Mouse (Mus musculus) testis, adult 2 months (tissue): ENCODE results near the gene Pgghg. TPM values are rescaled to one million over a fixed set of nuclear protein-coding genes. Genes with fewer than 3 reads are reported as not detected.

Source experiments
- H3K27ac ChIP-seq: fragments of 200-500 bp; 2 replicates; pipeline ENCODE4 v1.5.1; 2012; ENCODE audit warnings: low read depth, low read length; ENCODE audit not compliant: control insufficient read depth, insufficient read depth
- H3K27me3 ChIP-seq: fragments of 200-500 bp; 2 replicates; pipeline ENCODE4 v1.6.1; 2012; ENCODE audit warnings: mild to moderate bottlenecking, low read length, moderate library complexity; ENCODE audit not compliant: control insufficient read depth, insufficient read depth
- H3K36me3 ChIP-seq: fragments of 200-500 bp; 2 replicates; pipeline ENCODE4 v1.6.1; 2012; ENCODE audit warnings: mild to moderate bottlenecking, low read length; ENCODE audit not compliant: control insufficient read depth, insufficient read depth
- H3K4me1 ChIP-seq: fragments of 200-500 bp; 2 replicates; pipeline ENCODE4 v1.6.1; 2012; ENCODE audit warnings: low read length; ENCODE audit not compliant: control insufficient read depth, insufficient read depth
- H3K4me3 ChIP-seq: fragments of 200-500 bp; 2 replicates; pipeline ENCODE4 v1.5.1; 2012; ENCODE audit warnings: low read depth, mild to moderate bottlenecking, low read length, moderate library complexity, mixed read lengths; ENCODE audit not compliant: control insufficient read depth
- CTCF ChIP-seq: fragments of 200-500 bp; IDR thresholded peaks from 2 replicates; pipeline ENCODE4 v1.5.1; 2012; ENCODE audit warnings: low read depth, mild to moderate bottlenecking, inconsistent platforms, low read length, moderate library complexity; ENCODE audit not compliant: control insufficient read depth, insufficient read depth, insufficient replicate concordance
- POLR2A ChIP-seq: fragments of 200-500 bp; IDR thresholded peaks from 2 replicates; pipeline ENCODE4 v1.6.1; 2012; ENCODE audit warnings: low read depth, mild to moderate bottlenecking, inconsistent platforms, low read length, moderate library complexity; ENCODE audit not compliant: control insufficient read depth
- polyA plus RNA-seq: library from polyadenylated mRNA; depleted of rRNA; stranded (reverse); fragments of >200 nt; gene quantifications from 2 replicates; pipeline ENCODE4 v1.2.3, GENCODE M21; 2012

Pgghg gene
- polyA plus RNA-seq, 1 experiment = 2.0 TPM

DNA sequence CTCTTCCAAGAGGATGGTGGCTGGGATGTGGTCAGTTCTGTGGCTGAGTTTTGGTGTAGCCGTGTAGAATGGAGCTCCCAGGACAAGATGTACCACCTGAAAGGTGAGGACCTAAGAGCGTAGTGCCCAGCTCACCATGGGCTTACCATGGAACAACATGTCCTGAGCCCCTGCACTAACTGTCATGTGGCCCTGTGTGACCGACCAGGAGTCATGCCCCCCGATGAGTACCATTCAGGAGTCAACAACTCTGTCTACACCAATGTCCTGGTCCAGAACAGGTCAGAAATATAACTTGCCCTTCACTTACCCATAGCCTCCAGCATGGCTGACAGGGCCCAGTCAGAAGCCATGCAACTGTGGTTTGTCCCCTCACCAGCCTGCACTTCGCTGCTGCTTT lies 4.1 kb downstream of the Pgghg start:
- TF ChIP-seq CTCF (no peak), POLR2A (no peak)
- Histone ChIP-seq H3K27me3 (no peaks in the 10 kb centered on the region), H3K4me3 (no peak overlapping the region), H3K4me1 (peaks cover 3% of the 10 kb centered on the region; the same call in 1 of the 2 replicates), H3K27ac (no peak overlapping the region), H3K36me3 (no peaks in the 10 kb centered on the region)

GRCm38 (mm10) chr7:140946311-140946710 lies 5.1 kb downstream of the Pgghg start:
- no peaks in the 10 kb centered on the region for H3K27me3 ChIP-seq
- H3K4me3 ChIP-seq = no peak overlapping the region
- H3K27ac ChIP-seq = no peak overlapping the region
- H3K36me3 ChIP-seq = no peaks in the 10 kb centered on the region
- TF ChIP-seq POLR2A (no peak), CTCF (no peak)
- H3K4me1 ChIP-seq = peaks cover 3% of the 10 kb centered on the region; the same call in 1 of the 2 replicates

DNA sequence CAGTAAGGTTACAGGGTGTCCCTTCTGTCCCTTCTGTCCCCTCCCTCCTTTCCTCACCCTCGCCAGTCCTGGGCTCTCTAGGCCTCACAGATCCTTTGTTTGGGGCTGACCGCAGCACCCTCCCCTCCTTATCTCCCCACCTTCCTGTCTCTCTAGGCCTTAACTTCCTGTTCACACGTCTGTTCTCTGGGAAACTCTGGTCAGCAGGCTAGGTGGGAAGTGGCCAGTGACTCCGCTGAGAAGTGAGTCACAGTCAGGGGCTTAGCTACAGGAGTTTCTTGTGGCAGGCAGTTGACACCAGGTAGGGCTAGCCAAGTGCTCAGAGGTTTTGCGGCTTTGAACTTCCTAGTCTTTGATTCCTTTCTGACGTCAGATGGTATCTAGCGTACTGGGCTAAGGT lies 5.8 kb downstream of the Pgghg start:
- Histone ChIP-seq H3K4me1 (peaks cover 3% of the 10 kb centered on the region; the same call in 1 of the 2 replicates), H3K4me3 (no peak overlapping the region), H3K36me3 (no peaks in the 10 kb centered on the region), H3K27me3 (no peaks in the 10 kb centered on the region), H3K27ac (no peak overlapping the region)
- TF ChIP-seq CTCF = no peak
- TF ChIP-seq POLR2A = no peak

DNA sequence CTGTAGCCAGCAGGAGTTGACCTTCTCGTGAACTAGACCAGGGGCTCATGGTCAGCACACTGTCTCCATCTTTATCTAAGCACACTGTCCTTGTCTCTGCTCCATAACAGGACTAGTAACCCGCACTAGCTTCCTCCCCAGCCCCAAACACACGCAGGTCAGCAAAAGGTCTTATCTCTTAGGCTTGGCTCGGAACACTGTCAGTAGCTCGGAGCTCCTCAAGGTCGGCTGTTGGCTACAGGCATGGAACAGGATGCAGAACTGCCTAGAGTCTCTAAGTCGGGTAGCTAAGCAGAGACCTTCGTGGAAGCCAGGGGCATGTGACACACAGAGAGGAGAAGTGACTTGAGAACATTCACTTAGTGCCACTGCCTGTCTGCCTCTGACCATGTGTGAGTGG lies 7.0 kb downstream of the Pgghg start:
- Histone ChIP-seq H3K36me3 (no peaks in the 10 kb centered on the region), H3K27ac (no peak overlapping the region; the same call in 1 of the 2 replicates), H3K4me3 (no peak overlapping the region), H3K27me3 (no peaks in the 10 kb centered on the region), H3K4me1 (peaks cover 3% of the 10 kb centered on the region; the same call in 1 of the 2 replicates)
- TF ChIP-seq POLR2A (no peak), CTCF (no peak)

- H3K27me3 ChIP-seq = no peaks in the 10 kb centered on the region
- no peak overlapping the region for H3K27ac ChIP-seq
- no peak overlapping the region for H3K4me3 ChIP-seq
- no peak for TF ChIP-seq CTCF
- TF ChIP-seq POLR2A = no peak
- no peaks in the 10 kb centered on the region for H3K36me3 ChIP-seq
- peaks cover 3% of the 10 kb centered on the region; the same call in 1 of the 2 replicates for H3K4me1 ChIP-seq
Measured at GRCm38 (mm10) chr7:140949255-140949654, 8.1 kb downstream of the Pgghg start.

DNA sequence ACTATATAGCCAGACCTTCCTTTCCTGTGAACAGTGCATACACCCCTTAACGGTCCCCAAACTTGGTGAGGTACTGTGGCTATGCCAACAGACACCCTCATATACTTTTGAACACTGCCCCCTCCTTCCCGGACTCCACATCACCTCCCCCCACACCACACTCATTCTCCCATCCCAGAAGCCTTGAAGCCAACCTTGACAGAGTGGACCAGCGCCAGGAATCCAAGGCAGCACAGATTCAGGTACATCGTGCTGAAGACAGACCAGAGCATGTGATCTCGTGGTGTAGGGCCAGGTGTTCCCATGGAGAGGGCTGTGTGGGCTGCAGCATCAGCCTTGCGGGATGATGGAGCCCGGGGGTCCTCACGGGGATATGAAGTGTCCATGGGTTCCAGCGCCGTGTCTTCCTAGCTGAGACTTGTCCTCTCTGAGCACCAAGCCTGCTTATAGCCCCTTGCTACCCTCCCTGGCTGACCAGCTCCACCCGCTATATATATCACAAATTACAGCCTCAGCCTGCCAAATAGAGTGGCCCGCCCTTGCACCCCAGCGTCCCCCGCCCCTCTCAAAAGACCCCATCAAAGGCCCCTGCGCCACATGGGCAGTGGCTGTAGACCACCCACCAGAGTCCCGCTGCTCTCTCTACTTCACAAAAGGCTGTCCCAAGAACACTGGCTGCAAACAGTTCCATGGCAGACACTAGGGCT lies 8.8 kb downstream of the Pgghg start, which contains the start of gene Ifitm5:
Gene Ifitm5 (minus strand): TSS at position 468 of the 707 bp plus-strand sequence.
- no peak for TF ChIP-seq POLR2A
- TF ChIP-seq CTCF = no peak
- no peak within 1 kb of the TSS for H3K4me3 ChIP-seq
- peaks cover 3% of the 10 kb centered on the region; the same call in 1 of the 2 replicates for H3K4me1 ChIP-seq

GRCm38 (mm10) chr7:140951051-140951450 lies 9.9 kb downstream of the Pgghg start:
- no peak overlapping the region for H3K4me3 ChIP-seq
- TF ChIP-seq CTCF (no peak), POLR2A (no peak)
- no peaks in the 10 kb centered on the region for H3K27me3 ChIP-seq
- H3K36me3 ChIP-seq = no peaks in the 10 kb centered on the region
- H3K27ac ChIP-seq = no peak overlapping the region
- H3K4me1 ChIP-seq = peaks cover 3% of the 10 kb centered on the region; the same call in 1 of the 2 replicates

More for the DNA sequence above, 8.8 kb downstream of the Pgghg start, which contains the start of gene Ifitm5:
- Histone ChIP-seq H3K27me3 (no peaks in the 10 kb centered on the region), H3K27ac (no peak within 1 kb of the TSS), H3K36me3 (no peaks in the 10 kb centered on the region)
